Mouse (Mus musculus): ENCODE measurements around the gene Mamld1. TPM values are rescaled to one million over a fixed set of nuclear protein-coding genes. Genes with fewer than 3 reads are reported as not detected.
A peak's percentile ranks its signal among the peaks of the same experiment; 100 is the strongest.

Mamld1 gene
- polyA plus RNA-seq, 1 experiment = 0.16 TPM

DNA sequence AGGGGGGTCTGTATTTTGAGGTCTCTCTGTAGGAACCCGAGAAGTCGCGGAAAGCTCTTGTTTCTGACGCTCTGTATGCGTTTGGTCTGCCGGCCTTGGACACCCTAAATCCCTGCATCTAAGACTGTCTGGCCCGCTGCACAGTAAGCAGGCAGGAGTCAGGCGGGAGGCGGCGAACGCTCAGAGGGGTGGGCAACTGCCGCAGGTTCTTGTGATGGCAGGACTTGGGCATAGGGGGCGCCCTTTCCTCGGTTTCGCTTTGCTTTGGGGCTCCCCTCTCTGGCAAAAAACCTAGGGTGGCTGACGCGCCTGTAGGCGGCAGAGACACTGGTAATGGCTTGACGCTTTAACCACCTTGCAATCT lies 2.0 kb downstream of the Mamld1 start:
- peaks cover 4% of the 10 kb centered on the region for H3K27me3 ChIP-seq (ENCODE audit: control insufficient read depth, insufficient read depth, low read length, poor library complexity, severe bottlenecking)

DNA sequence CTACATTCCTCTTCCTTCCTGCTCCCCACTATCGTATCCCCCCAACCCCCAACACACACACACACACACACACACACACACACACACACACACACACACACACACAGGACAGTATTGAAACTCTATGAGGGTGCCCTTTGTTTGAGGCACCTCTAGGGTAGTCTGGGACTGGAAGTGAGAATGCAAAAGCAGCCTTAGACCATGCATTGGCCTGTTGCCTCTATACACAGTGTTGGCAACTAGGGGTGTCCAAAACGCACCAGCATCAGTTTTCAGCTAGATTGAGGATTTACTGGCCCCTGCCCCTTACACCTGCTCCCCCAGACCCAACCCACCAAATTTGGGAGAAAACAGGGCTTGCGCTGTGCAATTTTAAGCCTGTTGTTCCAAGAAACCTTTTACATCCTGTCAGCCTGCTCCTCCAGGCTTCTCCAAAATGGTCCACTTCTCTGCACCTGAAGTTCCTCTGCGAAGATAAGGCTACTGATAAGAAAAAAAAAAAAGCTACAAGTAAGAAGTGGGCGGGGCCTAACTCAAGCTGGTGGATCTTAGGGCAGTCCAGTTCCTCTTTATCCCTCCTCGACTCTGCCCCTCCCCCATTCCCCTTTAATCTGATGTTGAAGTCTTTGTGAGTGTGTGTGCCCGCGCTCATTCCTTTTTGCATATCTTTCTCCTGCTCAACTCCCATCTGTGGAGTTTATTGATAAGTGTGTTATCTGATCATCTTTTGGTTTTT lies 2.6 kb downstream of the Mamld1 start:
- TF ChIP-seq POLR2A (IDR thresholded peaks at IDR 0.05; ENCODE audit: insufficient read depth, low read length) (no peak), EP300 (IDR thresholded peaks at IDR 0.05; ENCODE audit: insufficient read depth, low read depth, low read length) (no peak), CTCF (IDR thresholded peaks at IDR 0.05; ENCODE audit: low read depth, low read length) (no peak)
- no peak overlapping the region for H3K4me3 ChIP-seq (ENCODE audit: low read depth, low read length)
- no peaks in the 10 kb centered on the region for H3K9me3 ChIP-seq (replicated peaks; ENCODE audit: control insufficient read depth, insufficient read depth, low read length, poor library complexity, severe bottlenecking)
- H3K36me3 ChIP-seq (ENCODE audit: control insufficient read depth, insufficient read depth, low read length, poor library complexity, severe bottlenecking) = no peaks in the 10 kb centered on the region
- H3K4me1 ChIP-seq (ENCODE audit: control insufficient read depth, insufficient read depth, low read length) = no peaks in the 10 kb centered on the region
- H3K27ac ChIP-seq (ENCODE audit: insufficient read depth, low read length) = no peak overlapping the region
- H3K9ac ChIP-seq (ENCODE audit: low read depth, poor library complexity, severe bottlenecking) = no peak overlapping the region
- H3K27me3 ChIP-seq (ENCODE audit: control insufficient read depth, insufficient read depth, low read length, poor library complexity, severe bottlenecking) = peaks cover 4% of the 10 kb centered on the region

More for the DNA sequence above, 2.0 kb downstream of the Mamld1 start:
- Histone ChIP-seq H3K9me3 (replicated peaks; ENCODE audit: control insufficient read depth, insufficient read depth, low read length, poor library complexity, severe bottlenecking) (no peaks in the 10 kb centered on the region), H3K36me3 (ENCODE audit: control insufficient read depth, insufficient read depth, low read length, poor library complexity, severe bottlenecking) (no peaks in the 10 kb centered on the region), H3K4me3 (ENCODE audit: low read depth, low read length) (peak overlapping the region; percentile 46; the same call in 1 of the 2 replicates), H3K27ac (ENCODE audit: insufficient read depth, low read length) (no peak overlapping the region), H3K4me1 (ENCODE audit: control insufficient read depth, insufficient read depth, low read length) (no peaks in the 10 kb centered on the region), H3K9ac (ENCODE audit: low read depth, poor library complexity, severe bottlenecking) (no peak overlapping the region)
- TF ChIP-seq EP300 (IDR thresholded peaks at IDR 0.05; ENCODE audit: insufficient read depth, low read depth, low read length) (no peak), CTCF (IDR thresholded peaks at IDR 0.05; ENCODE audit: low read depth, low read length) (peak; percentile 34)

DNA sequence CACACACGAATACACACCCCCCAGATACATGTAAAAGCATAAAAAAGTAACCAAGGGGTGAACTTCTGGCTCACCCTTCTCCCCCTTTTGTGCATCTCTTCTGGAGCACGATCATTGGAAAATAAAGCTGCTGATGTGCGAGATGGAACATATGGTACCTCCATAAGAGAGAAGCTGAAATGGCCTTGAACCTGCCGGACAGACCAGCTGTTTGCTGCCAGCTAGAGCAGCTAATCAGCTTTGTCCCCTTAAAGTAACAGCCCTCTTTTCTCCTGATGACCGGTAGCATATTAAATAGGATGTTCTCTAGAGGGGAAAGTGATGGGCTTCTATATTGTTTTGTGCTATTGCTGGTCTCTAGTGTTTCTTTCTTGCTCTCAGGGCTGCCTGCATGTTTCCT lies 3.2 kb downstream of the Mamld1 start:
- TF ChIP-seq CTCF (IDR thresholded peaks at IDR 0.05; ENCODE audit: low read depth, low read length) (no peak), EP300 (IDR thresholded peaks at IDR 0.05; ENCODE audit: insufficient read depth, low read depth, low read length) (no peak), POLR2A (IDR thresholded peaks at IDR 0.05; ENCODE audit: insufficient read depth, low read length) (no peak)
- H3K27ac ChIP-seq (ENCODE audit: insufficient read depth, low read length) = no peak overlapping the region

DNA sequence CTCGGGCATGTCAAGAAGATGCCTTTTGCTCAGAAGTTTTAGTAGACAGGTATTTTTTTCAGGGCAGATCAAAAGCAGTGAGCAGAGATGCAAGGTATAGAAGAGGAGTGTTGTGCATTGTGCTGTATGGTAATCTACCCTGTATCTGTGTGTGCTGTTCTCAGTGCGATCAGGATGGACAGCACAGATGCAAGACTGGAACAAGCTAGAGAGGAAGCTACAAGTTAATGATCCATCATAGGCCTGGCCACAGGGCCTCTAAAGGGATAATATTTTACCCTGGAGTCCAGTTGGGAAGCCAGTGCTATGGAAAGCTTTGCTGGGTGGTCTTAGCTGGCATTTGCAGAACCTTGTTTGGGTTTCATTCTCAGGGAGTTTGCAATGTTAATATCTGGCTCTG lies 6.9 kb downstream of the Mamld1 start:
- no peaks in the 10 kb centered on the region for H3K36me3 ChIP-seq (ENCODE audit: control insufficient read depth, insufficient read depth, low read length, poor library complexity, severe bottlenecking)

More for the DNA sequence above, 3.2 kb downstream of the Mamld1 start:
- Histone ChIP-seq H3K4me3 (ENCODE audit: low read depth, low read length) (no peak overlapping the region), H3K36me3 (ENCODE audit: control insufficient read depth, insufficient read depth, low read length, poor library complexity, severe bottlenecking) (no peaks in the 10 kb centered on the region), H3K27me3 (ENCODE audit: control insufficient read depth, insufficient read depth, low read length, poor library complexity, severe bottlenecking) (peaks cover 4% of the 10 kb centered on the region), H3K4me1 (ENCODE audit: control insufficient read depth, insufficient read depth, low read length) (no peaks in the 10 kb centered on the region), H3K9ac (ENCODE audit: low read depth, poor library complexity, severe bottlenecking) (no peak overlapping the region), H3K9me3 (replicated peaks; ENCODE audit: control insufficient read depth, insufficient read depth, low read length, poor library complexity, severe bottlenecking) (no peaks in the 10 kb centered on the region)

DNA sequence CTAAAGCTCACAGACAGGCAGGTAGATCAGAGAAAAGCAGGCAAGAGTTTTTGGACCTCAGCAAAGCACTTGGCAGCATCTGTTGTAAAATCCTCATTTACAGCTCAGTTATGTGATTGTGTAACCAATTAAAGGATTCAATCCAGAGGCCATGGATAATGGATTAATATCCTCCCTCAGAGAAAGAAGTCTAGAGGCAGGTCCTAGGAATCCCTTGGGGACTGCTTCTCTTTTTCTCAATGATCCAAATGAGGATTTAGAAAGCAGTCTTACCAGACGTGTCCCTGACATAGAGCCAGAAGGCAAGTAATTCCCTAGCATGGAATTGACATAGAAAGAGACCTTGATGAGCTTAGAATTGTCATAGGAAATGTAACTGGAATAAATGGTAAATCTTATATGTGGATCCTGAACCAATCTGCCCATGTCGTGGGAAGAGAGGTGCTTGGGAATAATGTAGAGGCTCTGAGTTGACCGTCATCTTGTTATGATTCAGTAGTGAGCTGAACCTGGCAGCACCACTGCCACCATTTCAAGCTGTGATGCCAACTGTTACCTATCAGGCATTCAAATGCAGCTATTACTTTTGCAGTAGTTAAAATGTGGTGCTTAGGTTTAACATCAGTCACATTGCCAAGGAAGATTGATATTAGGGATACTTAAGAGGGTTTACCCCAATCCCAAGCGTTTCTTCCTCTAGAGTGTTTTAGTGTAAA lies 35.2 kb downstream of the Mamld1 start:
- H3K27ac ChIP-seq (ENCODE audit: insufficient read depth, low read length) = no peak overlapping the region
- H3K4me3 ChIP-seq (ENCODE audit: low read depth, low read length) = no peak overlapping the region
- H3K27me3 ChIP-seq (ENCODE audit: control insufficient read depth, insufficient read depth, low read length, poor library complexity, severe bottlenecking) = no peaks in the 10 kb centered on the region
- H3K9ac ChIP-seq (ENCODE audit: low read depth, poor library complexity, severe bottlenecking) = no peak overlapping the region
- TF ChIP-seq CTCF (IDR thresholded peaks at IDR 0.05; ENCODE audit: low read depth, low read length) (no peak), POLR2A (IDR thresholded peaks at IDR 0.05; ENCODE audit: insufficient read depth, low read length) (no peak), EP300 (IDR thresholded peaks at IDR 0.05; ENCODE audit: insufficient read depth, low read depth, low read length) (no peak)
- no peaks in the 10 kb centered on the region for H3K9me3 ChIP-seq (replicated peaks; ENCODE audit: control insufficient read depth, insufficient read depth, low read length, poor library complexity, severe bottlenecking)
- H3K36me3 ChIP-seq (ENCODE audit: control insufficient read depth, insufficient read depth, low read length, poor library complexity, severe bottlenecking) = no peaks in the 10 kb centered on the region
- no peaks in the 10 kb centered on the region for H3K4me1 ChIP-seq (ENCODE audit: control insufficient read depth, insufficient read depth, low read length)

More for the DNA sequence above, 6.9 kb downstream of the Mamld1 start:
- no peaks in the 10 kb centered on the region for H3K9me3 ChIP-seq (replicated peaks; ENCODE audit: control insufficient read depth, insufficient read depth, low read length, poor library complexity, severe bottlenecking)
- H3K9ac ChIP-seq (ENCODE audit: low read depth, poor library complexity, severe bottlenecking) = no peak overlapping the region
- no peaks in the 10 kb centered on the region for H3K27me3 ChIP-seq (ENCODE audit: control insufficient read depth, insufficient read depth, low read length, poor library complexity, severe bottlenecking)
- H3K4me1 ChIP-seq (ENCODE audit: control insufficient read depth, insufficient read depth, low read length) = no peaks in the 10 kb centered on the region
- H3K4me3 ChIP-seq (ENCODE audit: low read depth, low read length) = no peak overlapping the region
- H3K27ac ChIP-seq (ENCODE audit: insufficient read depth, low read length) = no peak overlapping the region
- TF ChIP-seq EP300 (IDR thresholded peaks at IDR 0.05; ENCODE audit: insufficient read depth, low read depth, low read length) (no peak), CTCF (IDR thresholded peaks at IDR 0.05; ENCODE audit: low read depth, low read length) (no peak), POLR2A (IDR thresholded peaks at IDR 0.05; ENCODE audit: insufficient read depth, low read length) (no peak)

Data from ES-Bruce4 (cell line).